Mouse (Mus musculus) forebrain, embryonic 12.5 days (tissue): ENCODE measurements at regions not wholly inside any gene's neighbourhood (a gene's known extent, or its start where the extent isn't known, plus 50 kb on each side); places are given as distances from the start of the nearest gene placed in this dataset.

Experiments used
- ATAC-seq: fragments of 200-750 bp; cut with Nextera tagmentation; 2 replicates; pipeline ENCODE4 v1.8.0; 2017; ENCODE audit warnings: moderate TSS enrichment; ENCODE audit not compliant: low FRiP score
- H3K27ac ChIP-seq: fragments of 300-500 bp; sonication (generic); 2 replicates; pipeline ENCODE4 v1.5.1; 2016; ENCODE audit warnings: mild to moderate bottlenecking
- H3K27me3 ChIP-seq: fragments of 300-500 bp; sonication (generic); 2 replicates; pipeline ENCODE4 v1.6.1; 2016; ENCODE audit warnings: mild to moderate bottlenecking
- H3K36me3 ChIP-seq: fragments of 300-500 bp; sonication (generic); replicated peaks from 2 replicates; pipeline ENCODE4 v1.6.1; 2016; ENCODE audit warnings: mild to moderate bottlenecking
- H3K4me1 ChIP-seq: fragments of 300-500 bp; sonication (generic); 2 replicates; pipeline ENCODE4 v1.6.1; 2016
- H3K4me2 ChIP-seq: fragments of 300-500 bp; sonication (generic); 2 replicates; pipeline ENCODE4 v1.6.1; 2016; ENCODE audit warnings: mild to moderate bottlenecking, moderate library complexity
- H3K4me3 ChIP-seq: fragments of 300-500 bp; sonication (generic); replicated peaks from 2 replicates; pipeline ENCODE4 v1.5.1; 2016; ENCODE audit warnings: mild to moderate bottlenecking
- H3K9ac ChIP-seq: fragments of 300-500 bp; sonication (generic); 2 replicates; pipeline ENCODE4 v1.6.1; 2016; ENCODE audit warnings: mild to moderate bottlenecking
- H3K9me3 ChIP-seq: fragments of 300-500 bp; sonication (generic); 2 replicates; pipeline ENCODE4 v1.6.1; 2016
- WGBS: fragments of 180-500 bp; shearing (Covaris S2); methylation state at CpG from one replicate; pipeline ENCODE4 v1.1.7; 2016; 5-methylcytosine and 5-hydroxymethylcytosine counted together

DNA sequence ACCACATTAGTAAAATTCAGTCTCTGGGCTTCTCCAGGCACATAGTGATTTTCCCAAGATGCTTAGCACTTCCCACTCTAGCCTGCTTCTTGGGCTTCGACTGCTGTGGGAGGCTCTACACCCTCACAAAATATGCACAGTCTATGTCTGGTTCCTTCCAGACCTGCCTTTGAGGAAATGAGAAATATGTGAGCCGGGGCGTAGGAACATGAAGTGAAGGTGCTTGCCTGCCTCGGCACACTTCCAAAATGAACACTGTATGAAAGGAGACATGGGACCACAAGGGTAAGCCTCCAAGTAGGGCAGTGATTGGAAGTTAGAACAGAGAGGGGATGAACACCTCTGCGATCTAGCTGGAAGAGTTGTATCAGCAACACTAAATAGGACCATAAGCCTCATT, 54.5 kb downstream of the Gm10260 start:
- Histone ChIP-seq H3K27me3 (no peaks in the 10 kb centered on the region), H3K9me3 (0 out of 2 replicates have a peak, but pooled peaks cover 6% of the 10 kb centered on the region), H3K4me3 (no peak overlapping the region), H3K9ac (no peak overlapping the region), H3K4me2 (no peak overlapping the region), H3K27ac (no peak overlapping the region), H3K36me3 (no peaks in the 10 kb centered on the region), H3K4me1 (no peaks in the 10 kb centered on the region)
- ATAC-seq = no peak
- whole genome bisulfite sequencing = 94% methylated on average over 5 of the region's 5 CpGs

DNA sequence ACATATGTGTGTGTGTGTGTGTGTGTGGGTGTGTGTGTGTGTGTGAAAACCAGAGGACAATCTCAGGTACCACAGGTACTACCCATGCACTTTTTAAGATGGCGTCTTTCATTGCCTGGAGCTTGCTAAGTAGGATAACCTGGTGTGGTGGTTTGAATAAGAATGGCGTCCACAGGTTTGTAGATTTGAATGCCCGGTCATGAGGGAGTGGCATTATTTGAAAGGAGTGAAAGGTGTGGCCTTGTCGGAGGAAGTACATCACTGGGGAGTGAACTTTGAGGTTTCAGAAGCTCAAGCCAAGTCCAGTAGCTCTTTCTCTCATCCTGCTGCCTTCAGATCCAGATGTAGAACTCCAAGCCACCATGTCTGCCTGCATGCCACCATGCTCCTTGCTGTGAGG, 55.9 kb downstream of the Gm10260 start:
- H3K27me3 ChIP-seq = no peaks in the 10 kb centered on the region
- H3K4me3 ChIP-seq = no peak overlapping the region
- no peak overlapping the region for H3K27ac ChIP-seq
- 89% methylated on average over 4 of the region's 4 CpGs for WGBS
- H3K4me2 ChIP-seq = no peak overlapping the region
- no peak for ATAC-seq
- H3K9ac ChIP-seq = no peak overlapping the region
- H3K36me3 ChIP-seq = no peaks in the 10 kb centered on the region
- no peaks in the 10 kb centered on the region for H3K4me1 ChIP-seq
- H3K9me3 ChIP-seq = 0 out of 2 replicates have a peak, but pooled peaks cover 6% of the 10 kb centered on the region

DNA sequence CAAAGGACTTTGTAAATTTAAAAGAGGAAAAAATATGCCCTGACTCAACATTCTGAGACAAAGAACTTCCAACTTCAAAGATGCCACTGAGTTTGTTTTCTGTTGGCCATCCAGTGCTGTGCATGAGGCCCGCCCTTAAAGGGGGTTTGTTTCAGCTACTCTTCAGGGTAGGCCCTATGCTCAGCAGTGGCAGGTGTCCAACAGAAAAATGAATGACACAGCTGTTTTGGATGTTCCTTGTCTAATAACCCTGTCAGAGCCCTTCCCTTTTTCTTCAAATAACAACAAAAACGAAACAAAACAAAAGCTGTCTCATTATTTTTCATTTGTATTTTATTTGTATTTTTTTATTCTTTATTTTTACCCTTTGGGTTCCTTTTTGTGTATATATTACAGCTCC, 61.5 kb downstream of the Gm10260 start:
- no peaks in the 10 kb centered on the region for H3K27me3 ChIP-seq
- H3K27ac ChIP-seq = no peak overlapping the region
- no peak for ATAC-seq
- H3K9ac ChIP-seq = no peak overlapping the region
- H3K4me1 ChIP-seq = peaks cover 4% of the 10 kb centered on the region; the same call in 1 of the 2 replicates
- no peaks in the 10 kb centered on the region for H3K9me3 ChIP-seq
- H3K4me2 ChIP-seq = no peak overlapping the region
- no peaks in the 10 kb centered on the region for H3K36me3 ChIP-seq
- H3K4me3 ChIP-seq = no peak overlapping the region
- 82% methylated on average over 2 of the region's 2 CpGs for WGBS

DNA sequence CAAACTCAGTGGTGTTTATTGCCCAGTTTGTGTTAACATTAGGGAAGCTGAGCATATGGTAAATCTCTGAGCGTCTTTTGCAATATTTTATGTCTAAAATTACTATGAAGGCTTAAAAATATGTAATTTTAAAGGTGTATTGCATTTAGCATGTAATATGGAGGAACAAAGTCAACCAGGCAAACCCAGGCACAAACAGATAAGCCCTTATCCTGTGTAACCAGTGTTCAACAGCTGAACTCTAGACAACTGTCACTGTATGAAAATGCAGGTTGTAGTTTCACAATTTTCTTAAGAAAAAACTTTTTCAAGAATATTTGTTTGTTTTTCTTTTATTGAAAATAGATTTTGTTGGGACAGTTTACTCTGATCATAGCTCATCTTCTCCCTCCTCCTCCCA, 62.1 kb downstream of the Gm10260 start:
- Histone ChIP-seq H3K4me3 (no peak overlapping the region), H3K36me3 (no peaks in the 10 kb centered on the region), H3K9me3 (no peaks in the 10 kb centered on the region), H3K27me3 (no peaks in the 10 kb centered on the region), H3K27ac (no peak overlapping the region), H3K9ac (no peak overlapping the region), H3K4me2 (no peak overlapping the region), H3K4me1 (peaks cover 4% of the 10 kb centered on the region; the same call in 1 of the 2 replicates)
- WGBS = 84% methylated on average over 1 of the region's 1 CpGs
- ATAC-seq = no peak

DNA sequence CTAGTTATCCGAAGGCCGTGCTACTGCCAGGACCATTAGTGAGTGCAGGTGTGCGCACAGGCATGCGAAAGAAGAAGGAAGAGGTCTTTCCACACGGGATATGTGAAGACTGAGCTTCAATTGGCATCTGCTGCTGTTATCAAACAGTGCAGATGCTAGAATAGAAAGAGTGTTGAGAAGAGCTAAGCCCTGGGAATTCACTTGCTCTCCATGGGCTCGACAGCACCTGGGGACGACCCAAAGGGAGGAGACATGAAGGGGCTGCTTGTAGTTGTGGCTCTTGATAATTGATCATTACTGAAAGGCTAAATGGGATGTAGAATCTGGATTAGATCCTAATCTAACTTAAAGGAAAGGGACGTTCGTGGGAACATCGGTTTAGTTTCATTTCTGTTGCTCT, 63.2 kb downstream of the Gm10260 start:
- Histone ChIP-seq H3K4me2 (no peak overlapping the region), H3K36me3 (no peaks in the 10 kb centered on the region), H3K4me1 (peaks cover 4% of the 10 kb centered on the region; the same call in 1 of the 2 replicates), H3K9me3 (no peaks in the 10 kb centered on the region), H3K9ac (no peak overlapping the region), H3K27ac (no peak overlapping the region), H3K27me3 (no peaks in the 10 kb centered on the region), H3K4me3 (no peak overlapping the region)
- WGBS = 84% methylated on average over 10 of the region's 10 CpGs
- ATAC-seq = no peak

DNA sequence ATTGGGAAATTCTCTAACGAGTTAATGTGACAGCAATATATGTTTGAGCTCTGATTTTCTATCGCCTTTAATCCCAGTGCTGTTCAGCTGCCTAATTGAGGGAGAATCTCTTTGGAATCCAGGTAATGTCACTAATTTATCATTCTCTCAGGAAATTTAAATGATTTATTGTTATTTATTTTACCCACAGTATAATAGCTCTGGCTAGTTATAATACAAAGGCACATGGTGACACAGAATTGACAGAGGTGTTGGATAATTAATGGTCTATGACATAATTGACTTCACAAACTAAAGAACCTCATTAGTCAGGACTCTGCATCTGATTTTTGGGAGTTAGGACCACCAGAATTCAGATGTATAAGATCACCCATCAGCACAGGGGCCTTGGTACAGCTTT, 65.4 kb downstream of the Gm10260 start:
- no peaks in the 10 kb centered on the region for H3K36me3 ChIP-seq
- H3K27me3 ChIP-seq = no peaks in the 10 kb centered on the region
- no peak overlapping the region for H3K4me2 ChIP-seq
- H3K4me1 ChIP-seq = peaks cover 4% of the 10 kb centered on the region; the same call in 1 of the 2 replicates
- H3K9ac ChIP-seq = no peak overlapping the region
- peak; percentile 23 for ATAC-seq
- H3K4me3 ChIP-seq = no peak overlapping the region
- no peaks in the 10 kb centered on the region for H3K9me3 ChIP-seq
- no peak overlapping the region for H3K27ac ChIP-seq
- WGBS = 69% methylated on average over 2 of the region's 2 CpGs

DNA sequence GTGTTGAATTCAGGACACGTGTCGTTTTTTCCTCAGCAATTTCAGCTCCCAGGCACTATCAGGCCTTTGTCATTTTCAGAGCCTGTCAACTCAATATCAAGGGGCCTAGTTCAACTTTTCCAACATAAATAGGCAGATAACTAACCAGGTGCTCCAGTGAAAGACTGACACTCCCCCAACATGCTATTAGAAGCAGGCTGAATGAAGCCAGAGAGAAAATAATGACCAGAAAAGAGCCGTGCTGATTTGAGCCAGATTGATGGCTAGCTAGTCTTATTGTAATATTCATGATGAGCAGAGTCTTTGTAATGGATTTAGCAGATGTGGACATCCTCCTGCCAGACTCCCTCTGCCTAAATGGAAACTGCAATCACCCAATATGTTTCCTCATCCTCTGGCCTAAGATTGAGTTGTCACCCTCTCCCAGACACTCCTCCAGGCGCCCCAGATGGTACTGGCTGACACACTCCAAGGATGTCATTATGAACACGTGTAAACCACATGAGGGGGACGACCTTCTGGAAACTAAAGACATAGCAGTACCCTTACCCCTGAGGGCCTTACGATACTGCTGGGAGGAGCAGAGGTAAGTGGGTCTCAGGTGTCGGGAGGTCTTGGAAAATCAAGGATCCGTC, 66.0 kb downstream of the Gm10260 start:
- 62% methylated on average over 9 of the region's 9 CpGs for WGBS
- H3K27ac ChIP-seq = no peak overlapping the region
- H3K4me3 ChIP-seq = no peak overlapping the region
- peak; percentile 82 for ATAC-seq
- H3K9ac ChIP-seq = no peak overlapping the region
- no peaks in the 10 kb centered on the region for H3K36me3 ChIP-seq
- H3K4me2 ChIP-seq = no peak overlapping the region
- no peaks in the 10 kb centered on the region for H3K9me3 ChIP-seq
- H3K27me3 ChIP-seq = no peaks in the 10 kb centered on the region
- peaks cover 4% of the 10 kb centered on the region; the same call in 1 of the 2 replicates for H3K4me1 ChIP-seq

DNA sequence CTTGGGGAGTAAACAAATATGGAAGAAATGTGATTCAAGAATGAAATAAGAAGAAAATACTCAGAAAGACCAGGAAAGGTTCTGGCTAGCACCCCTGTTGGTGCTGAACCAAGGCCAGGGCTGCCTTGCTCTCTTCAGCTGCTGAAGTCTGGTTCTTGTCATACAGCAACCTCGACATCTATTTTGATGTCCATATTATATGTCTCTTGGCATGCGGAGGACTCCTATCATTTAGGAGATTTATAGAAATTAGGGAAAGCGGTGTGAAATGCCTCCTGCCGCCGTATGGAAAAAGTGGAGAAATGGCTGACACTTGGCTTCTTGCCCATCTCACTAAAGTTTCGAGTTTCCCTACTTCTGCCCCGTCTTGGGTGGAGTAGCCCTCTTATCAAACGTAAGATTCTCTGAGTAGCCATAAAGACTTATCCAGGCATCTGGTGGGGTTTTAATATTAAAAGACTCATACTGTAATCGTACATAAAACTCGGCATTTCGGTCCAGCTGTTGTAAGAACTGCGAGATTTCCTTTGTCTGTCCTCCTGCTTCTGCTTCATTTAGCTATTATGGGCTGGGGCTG, 72.0 kb downstream of the Gm10260 start:
- Histone ChIP-seq H3K36me3 (no peaks in the 10 kb centered on the region), H3K9ac (no peak overlapping the region), H3K27ac (no peak overlapping the region), H3K4me1 (no peaks in the 10 kb centered on the region), H3K9me3 (no peaks in the 10 kb centered on the region), H3K4me2 (no peak overlapping the region), H3K4me3 (no peak overlapping the region), H3K27me3 (no peaks in the 10 kb centered on the region)
- 91% methylated on average over 12 of the region's 12 CpGs for WGBS
- no peak for ATAC-seq

DNA sequence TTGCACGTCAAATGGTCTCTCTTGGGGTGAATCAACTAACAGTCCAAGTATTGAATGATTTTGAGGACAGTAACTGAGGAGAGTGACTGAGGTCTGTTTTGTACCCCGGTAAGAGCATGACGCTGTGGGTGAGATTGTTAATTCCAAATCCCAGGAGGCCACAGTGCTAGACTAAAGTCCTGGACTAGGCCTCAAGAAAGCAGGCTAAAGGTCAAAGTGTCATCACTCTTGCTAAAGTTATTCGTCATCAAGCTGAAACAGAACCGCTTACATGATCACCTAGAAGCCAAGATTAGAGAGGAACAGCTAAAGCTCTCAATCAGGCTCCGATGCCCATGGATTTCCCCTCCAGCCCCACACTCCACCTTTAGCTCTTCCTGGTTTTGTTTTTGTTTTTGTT, 76.6 kb downstream of the Gm10260 start:
- H3K4me1 ChIP-seq = peaks cover 7% of the 10 kb centered on the region
- H3K36me3 ChIP-seq = no peaks in the 10 kb centered on the region
- H3K27me3 ChIP-seq = no peaks in the 10 kb centered on the region
- no peak for ATAC-seq
- WGBS = 96% methylated on average over 6 of the region's 6 CpGs
- no peak overlapping the region for H3K4me2 ChIP-seq
- H3K9ac ChIP-seq = no peak overlapping the region
- no peak overlapping the region for H3K4me3 ChIP-seq
- H3K27ac ChIP-seq = no peak overlapping the region
- no peaks in the 10 kb centered on the region for H3K9me3 ChIP-seq

DNA sequence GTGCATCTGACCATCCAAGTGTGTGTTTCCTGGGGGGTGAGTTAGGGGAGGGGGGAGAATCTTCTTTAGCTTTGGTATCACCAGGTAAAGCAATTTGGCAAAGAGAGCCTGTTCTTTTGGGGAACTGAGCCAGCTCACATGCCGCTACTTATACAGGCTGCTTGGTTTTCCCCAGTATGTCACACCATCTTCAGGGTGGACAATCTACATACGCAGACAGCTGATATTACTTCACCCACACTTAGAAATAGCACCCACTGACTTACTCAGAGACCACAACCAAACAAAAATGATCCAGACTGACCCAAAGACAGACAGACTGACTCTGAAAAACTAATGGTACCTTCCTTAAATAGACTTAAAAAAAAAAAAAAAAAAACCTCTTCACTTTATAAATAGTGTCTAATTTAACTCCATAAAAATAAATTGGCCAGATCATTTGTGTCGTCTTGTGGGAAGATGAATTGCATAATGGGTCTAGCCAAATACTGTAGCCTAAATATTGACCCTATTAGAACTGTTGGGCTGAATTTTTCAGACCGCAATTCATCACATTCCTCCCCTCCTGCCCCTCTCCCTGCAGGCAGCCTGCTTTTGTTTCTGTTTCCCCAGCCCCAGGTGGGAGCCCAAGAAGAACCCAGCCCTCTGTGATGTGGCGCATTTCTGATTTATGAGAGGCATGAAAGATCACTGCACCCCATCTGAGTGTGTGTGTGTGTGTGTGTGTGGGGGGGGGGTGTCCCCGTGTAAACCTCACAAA, 79.0 kb downstream of the Gm10260 start:
- ATAC-seq = no peak
- no peaks in the 10 kb centered on the region for H3K36me3 ChIP-seq
- H3K27me3 ChIP-seq = no peaks in the 10 kb centered on the region
- peaks cover 7% of the 10 kb centered on the region for H3K4me1 ChIP-seq
- no peaks in the 10 kb centered on the region for H3K9me3 ChIP-seq
- 47% methylated on average over 6 of the region's 6 CpGs for WGBS
- no peak overlapping the region for H3K4me2 ChIP-seq
- H3K27ac ChIP-seq = no peak overlapping the region
- no peak overlapping the region for H3K9ac ChIP-seq
- no peak overlapping the region for H3K4me3 ChIP-seq

DNA sequence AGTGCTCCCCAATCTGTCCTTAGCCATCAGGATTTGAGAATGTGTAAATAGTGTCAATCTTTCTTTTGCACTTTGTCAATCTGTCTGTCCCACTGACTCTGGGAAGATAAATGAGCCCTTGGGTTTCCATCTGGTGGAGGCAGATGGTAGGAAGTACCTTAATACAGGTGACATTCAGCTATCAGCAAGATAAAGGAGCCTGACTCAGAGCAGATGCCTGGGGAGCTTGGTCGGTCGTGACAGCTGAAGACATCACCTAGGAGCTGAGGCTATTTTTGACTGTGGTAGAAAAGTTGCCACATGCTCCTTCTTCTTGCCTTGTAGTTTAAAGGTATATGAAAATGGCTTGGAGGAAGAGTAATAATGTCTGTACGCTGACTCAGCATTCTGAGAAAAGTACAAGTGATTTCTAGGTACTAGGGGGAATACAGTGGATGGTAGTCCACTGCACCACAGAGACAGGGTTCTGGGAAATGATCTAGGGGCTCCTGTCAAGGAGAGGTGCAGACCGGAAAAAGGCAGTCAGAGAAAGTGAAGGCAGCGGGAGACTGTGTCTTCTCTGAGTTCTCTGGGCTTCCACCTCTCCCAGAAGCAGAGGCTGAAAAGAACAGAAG, 80.0 kb downstream of the Gm10260 start:
- Histone ChIP-seq H3K36me3 (no peaks in the 10 kb centered on the region), H3K27me3 (no peaks in the 10 kb centered on the region), H3K4me1 (peaks cover 7% of the 10 kb centered on the region), H3K4me3 (no peak overlapping the region), H3K4me2 (no peak overlapping the region), H3K9ac (no peak overlapping the region), H3K27ac (no peak overlapping the region), H3K9me3 (no peaks in the 10 kb centered on the region)
- ATAC-seq = no peak
- 83% methylated on average over 5 of the region's 5 CpGs for WGBS

DNA sequence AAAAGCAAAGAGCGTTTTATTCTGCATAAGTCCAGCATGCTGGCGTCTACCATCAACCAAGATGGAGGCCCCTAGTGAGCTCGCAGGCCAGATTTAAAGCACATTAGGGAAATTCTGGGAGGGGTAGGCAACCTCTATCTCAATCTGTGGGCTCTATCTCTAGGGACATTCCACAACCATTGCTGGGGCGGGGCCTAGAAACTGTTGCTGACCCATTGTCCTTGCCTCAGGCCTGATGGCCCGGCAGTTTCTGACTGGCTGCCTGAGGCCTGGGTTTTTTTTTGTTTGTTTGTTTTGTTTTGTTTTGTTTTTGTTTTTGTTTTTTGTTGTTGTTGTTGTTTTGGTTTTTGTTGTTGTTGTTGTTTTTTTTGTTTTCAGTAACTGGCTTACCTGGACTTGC, 81.4 kb downstream of the Gm10260 start:
- no peak overlapping the region for H3K27ac ChIP-seq
- H3K9me3 ChIP-seq = no peaks in the 10 kb centered on the region
- H3K4me1 ChIP-seq = peaks cover 7% of the 10 kb centered on the region
- H3K27me3 ChIP-seq = no peaks in the 10 kb centered on the region
- 91% methylated on average over 5 of the region's 5 CpGs for WGBS
- no peak overlapping the region for H3K4me2 ChIP-seq
- no peaks in the 10 kb centered on the region for H3K36me3 ChIP-seq
- ATAC-seq = no peak
- no peak overlapping the region for H3K4me3 ChIP-seq
- H3K9ac ChIP-seq = no peak overlapping the region
